8 mouse cellular contexts compared by ENCODE assay signal in the genomic region with DNA sequence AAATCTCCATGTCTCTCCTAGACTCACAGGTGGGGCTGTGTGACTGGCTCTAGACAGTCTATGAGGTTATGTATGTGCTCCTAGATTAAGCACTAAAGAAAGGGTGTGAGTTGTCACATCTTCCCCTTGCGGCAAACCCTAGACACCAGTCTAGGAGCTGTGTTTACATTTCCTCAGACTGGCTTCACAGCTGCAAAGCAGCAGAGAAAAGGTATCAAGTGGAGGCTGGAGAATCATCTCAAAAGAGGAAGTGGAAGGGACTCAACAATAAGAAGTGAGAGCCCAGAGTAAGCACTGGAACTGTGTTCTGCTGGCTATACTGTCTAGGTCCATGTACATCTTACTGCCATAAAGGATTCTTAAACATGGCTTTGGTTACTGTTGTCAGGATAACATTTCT.
DNase-seq lines count a peak whose midpoint lies in the region; ATAC-seq and TF ChIP-seq lines count a peak whose summit lies in the region.
"Not testable (repeated sequence)": the region's sequence is repeated elsewhere in the genome, so short reads cannot be mapped to it uniquely, and the experiment has no call there.

No protein-coding gene starts in this region.

- H3K4me3 ChIP-seq in CH12.LX (replicated peaks in 1 of 3; ENCODE audit: low read depth in 2 of 3, low read length in 2 of 3, poor library complexity in 1 of 3); MEL (ENCODE audit: control insufficient read depth in 1 of 2, insufficient read depth in 1 of 2, low read depth in 2 of 2, low read length in 2 of 2): not testable (repeated sequence)

- not testable (repeated sequence) for H3K4me2 ChIP-seq in CH12.LX (ENCODE audit: insufficient read depth, low read depth, poor library complexity, severe bottlenecking)

- H3K9ac ChIP-seq in CH12.LX (ENCODE audit: insufficient read depth, low read depth); MEL (ENCODE audit: control insufficient read depth, low read depth, low read length, poor library complexity, severe bottlenecking): not testable (repeated sequence)

- TF ChIP-seq RAD21 in CH12.LX (IDR thresholded peaks at IDR 0.05; ENCODE audit: low read depth, low read length); MEL (IDR thresholded peaks at IDR 0.05; ENCODE audit: low read depth, low read length): not testable (repeated sequence)

- dilution Hi-C loops in CH12.LX (cut with MboI; ENCODE audit: extremely low pct_ligation_motif_present, extremely low pct_unique_long_range_greater_than_20kb, low sequenced_read_pairs) = not testable (repeated sequence)

- TF ChIP-seq CTCF in CH12.LX (conservative IDR thresholded peaks at IDR 0.05 in 1 of 2, IDR thresholded peaks at IDR 0.05 in 1 of 2; ENCODE audit: low read depth in 2 of 2, low read length in 2 of 2); MEL (IDR thresholded peaks at IDR 0.05 in 2 of 3, conservative IDR thresholded peaks at IDR 0.05 in 1 of 3; ENCODE audit: control insufficient read depth in 1 of 3, insufficient read depth in 1 of 3, low read depth in 2 of 3, low read length in 3 of 3, poor library complexity in 1 of 3, severe bottlenecking in 1 of 3): not testable (repeated sequence)

- TF ChIP-seq EP300 in CH12.LX (IDR thresholded peaks at IDR 0.05; ENCODE audit: low read length) = peak; percentile 63
- TF ChIP-seq EP300 in MEL (IDR thresholded peaks at IDR 0.05; ENCODE audit: low read depth in 1 of 2, low read length in 2 of 2) = not testable (repeated sequence)

- not testable (repeated sequence) for H3K27me3 ChIP-seq in CH12.LX (replicated peaks); MEL (ENCODE audit: control insufficient read depth in 1 of 2, insufficient read depth in 2 of 2, low read length in 2 of 2); splenic B cell, adult 2 months (ENCODE audit: control insufficient read depth, insufficient read depth, low read length, poor library complexity, severe bottlenecking)

- peak; percentile 10 for DNase-seq in 416B (ENCODE audit: low read depth)
- peak; percentile 68 for DNase-seq in CH12.LX (ENCODE audit: extremely low read depth)
- DNase-seq in MEL (ENCODE audit: low read depth, low spot score) = peak; percentile 25
- DNase-seq in splenic B cell, adult 2 months (ENCODE audit: low read depth, low spot score) = peak; percentile 11

- not testable (repeated sequence) for H3K4me1 ChIP-seq in CH12.LX (ENCODE audit: control insufficient read depth in 1 of 2, insufficient read depth in 2 of 2); MEL (ENCODE audit: control insufficient read depth in 1 of 2, insufficient read depth in 2 of 2, low read length in 2 of 2)

- in situ Hi-C loops in CH12.LX (cut with MboI; ENCODE audit: low pct_ligation_motif_present, low pct_unique_long_range_greater_than_20kb, low sequenced_read_pairs) = not testable (repeated sequence)

- not testable (repeated sequence) for H3K27ac ChIP-seq in CH12.LX (ENCODE audit: insufficient read depth, low read depth); MEL (ENCODE audit: control insufficient read depth, low read depth, low read length)

- not testable (repeated sequence) for H3K79me2 ChIP-seq in CH12.LX (replicated peaks; ENCODE audit: control insufficient read depth, extremely low read depth, insufficient read depth, poor library complexity, severe bottlenecking); MEL (ENCODE audit: control insufficient read depth, insufficient read depth, low read length, poor library complexity)

- H3K9me3 ChIP-seq in CH12.LX (replicated peaks; ENCODE audit: low read length); MEL (replicated peaks; ENCODE audit: insufficient read depth, low read length): not testable (repeated sequence)

- H3K36me3 ChIP-seq in CH12.LX (replicated peaks in 1 of 2; ENCODE audit: control insufficient read depth in 1 of 2, insufficient read depth in 1 of 2, low read length in 1 of 2); MEL (ENCODE audit: control insufficient read depth in 1 of 2, insufficient read depth in 2 of 2, low read length in 2 of 2); splenic B cell, adult 2 months (ENCODE audit: control insufficient read depth, insufficient read depth, low read length, poor library complexity, severe bottlenecking): not testable (repeated sequence)

- not testable (repeated sequence) for TF ChIP-seq POLR2A in CH12.LX (IDR thresholded peaks at IDR 0.05; ENCODE audit: low read depth, low read length); MEL (IDR thresholded peaks at IDR 0.05; ENCODE audit: control insufficient read depth in 1 of 2, insufficient read depth in 1 of 2, low read depth in 1 of 2, low read length in 2 of 2, poor library complexity in 1 of 2)

- peak; percentile 93 for ATAC-seq in granulocyte monocyte progenitor cell, adult 5-6 weeks (replicated peaks; ENCODE audit: poor library complexity, severe bottlenecking)
- ATAC-seq in hematopoietic stem cell, adult 5-6 weeks (replicated peaks in 1 of 2; ENCODE audit: insufficient read depth in 1 of 2, low FRiP score in 2 of 2, low TSS enrichment in 1 of 2, low read depth in 1 of 2, poor library complexity in 2 of 2, severe bottlenecking in 2 of 2) = peak; percentile 85 to 90
- peak; percentile 91 for ATAC-seq in megakaryocyte progenitor cell, adult 5-6 weeks (replicated peaks; ENCODE audit: poor library complexity)
- peak; percentile 72 for ATAC-seq in neutrophil, adult 5-6 weeks (ENCODE audit: extremely low read depth, insufficient number of reproducible peaks, low FRiP score, poor library complexity, severe bottlenecking)

TF ChIP-seq in CH12.LX, 34 proteins besides CTCF, POLR2A, EP300 and RAD21:
- TF ChIP-seq IRF4 (IDR thresholded peaks at IDR 0.05; ENCODE audit: low read depth, low read length) = peak; percentile 29; the same call in 1 of the 2 replicates

Comparison
In these comparisons a context has a peak if more than half of its experiments do, and no peak if none do; other contexts are left out.
1. DNase-seq: peak in every context shown above with its lines; median percentile 68 in CH12.LX; 25 in MEL; 11 in splenic B cell, adult 2 months; 10 in 416B.